Mouse (Mus musculus): ENCODE results near the gene Cnbd2.
A peak's percentile ranks its signal among the peaks of the same experiment; 100 is the strongest.
"Not testable (repeated sequence)": the region's sequence is repeated elsewhere in the genome, so short reads cannot be mapped to it uniquely, and the experiment has no call there.

The Cnbd2 gene

DNA sequence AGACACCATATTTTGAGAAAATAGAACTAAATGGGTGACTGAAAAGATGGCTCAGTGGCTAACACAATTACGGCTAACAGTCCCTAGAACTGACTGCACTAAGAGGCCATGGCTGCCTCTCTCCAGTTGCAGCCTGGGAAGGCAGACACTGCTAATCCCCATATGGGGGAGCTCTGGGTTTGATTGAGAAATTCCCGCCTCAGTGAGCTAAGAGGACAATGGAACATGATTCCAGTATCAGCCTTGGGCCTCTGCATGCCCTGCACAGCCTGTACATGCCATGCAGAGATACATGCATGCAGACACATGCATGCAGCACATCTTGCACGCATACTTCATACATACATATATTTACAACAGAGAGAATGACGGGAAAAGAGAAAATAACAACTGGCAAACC, 69.3 kb downstream of the Cnbd2 start:
- no peak for DNase-seq (ENCODE audit: low spot score in 2 of 2)

- DNase-seq (ENCODE audit: low spot score in 2 of 2) = peak; percentile 44 to 61
These were observed 80.5 kb downstream of the Cnbd2 start for GRCm38 (mm10) chr2:156392461-156393154.

DNA sequence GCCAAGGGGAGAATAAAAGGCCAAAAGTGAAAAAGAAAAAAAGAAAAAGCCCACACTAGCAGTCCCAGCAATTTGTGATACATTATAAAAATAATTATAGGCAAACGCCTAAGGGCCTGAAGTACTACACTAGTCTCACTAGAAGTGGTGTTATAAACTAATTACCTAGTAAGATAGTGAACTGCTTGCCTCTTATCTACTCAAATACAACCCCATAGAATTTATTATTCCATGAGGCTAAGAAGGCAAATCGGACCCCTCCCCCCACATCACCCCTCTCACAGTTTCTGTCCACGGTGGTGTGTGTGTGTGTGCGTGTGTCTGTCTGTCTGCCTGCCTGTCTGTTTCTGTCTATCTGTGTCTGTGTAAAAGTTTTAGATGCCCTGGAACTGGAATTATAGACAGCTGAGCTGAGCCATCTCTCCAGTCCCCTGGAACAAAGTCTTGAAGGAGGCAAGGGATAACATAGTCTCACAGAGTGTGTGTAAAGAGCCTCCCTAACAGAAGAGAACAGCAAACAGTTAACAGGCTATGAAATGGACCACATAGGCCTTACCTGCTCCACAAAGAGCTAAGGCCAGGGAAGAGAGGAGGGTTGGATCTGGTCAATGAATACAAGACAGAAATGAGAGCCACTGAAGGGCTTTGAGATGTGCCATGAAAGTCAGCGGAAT, 81.2 kb downstream of the Cnbd2 start:
- DNase-seq (ENCODE audit: low spot score in 2 of 2) = no peak

- DNase-seq (ENCODE audit: low spot score in 2 of 2) = no peak
These were observed 82.2 kb downstream of the Cnbd2 start for GRCm38 (mm10) chr2:156394282-156394681.

- no peak for DNase-seq (ENCODE audit: low spot score in 2 of 2)
These were observed 84.0 kb downstream of the Cnbd2 start for GRCm38 (mm10) chr2:156396096-156396495.

DNA sequence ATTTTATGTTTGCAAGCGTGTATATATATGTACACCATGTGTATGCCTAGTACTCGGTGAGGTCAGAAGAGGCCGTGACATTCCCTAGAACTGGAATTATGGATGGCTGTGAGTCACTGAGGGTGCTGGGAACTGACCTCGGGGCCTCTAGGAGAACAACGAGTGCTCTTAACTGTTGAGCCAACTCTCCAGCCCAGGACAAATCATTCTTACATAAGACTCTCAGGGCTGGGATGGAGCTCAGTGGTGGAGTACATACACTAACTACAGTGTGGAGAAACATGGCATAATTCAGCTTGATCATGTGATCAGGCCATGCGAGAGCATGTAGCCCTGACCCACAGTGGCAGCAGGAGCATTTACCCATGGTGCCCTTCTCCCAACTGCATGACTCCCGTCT, 85.9 kb downstream of the Cnbd2 start:
- no peak for DNase-seq (ENCODE audit: low spot score in 2 of 2)

GRCm38 (mm10) chr2:156399485-156399884, 87.4 kb downstream of the Cnbd2 start:
- no peak for DNase-seq (ENCODE audit: low spot score in 2 of 2)

DNA sequence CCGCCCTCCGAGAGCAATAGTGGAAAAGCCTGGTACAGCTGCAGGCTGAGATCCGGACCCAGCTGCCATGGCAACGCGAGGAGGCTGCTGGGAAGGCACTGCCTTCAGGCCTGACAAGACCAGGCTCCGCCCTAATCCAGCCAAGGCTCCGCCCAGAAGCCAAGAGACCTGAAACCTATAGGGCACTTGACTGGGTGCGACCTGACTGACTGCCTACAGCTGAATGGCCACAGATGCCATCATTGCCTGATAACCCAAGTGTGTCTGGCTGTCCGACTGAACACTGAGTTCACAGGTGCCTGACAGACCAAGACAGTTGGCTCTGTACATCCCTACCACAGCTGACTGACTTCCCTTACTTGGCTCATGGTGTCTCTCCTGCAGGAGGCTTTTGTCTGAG, 89.2 kb downstream of the Cnbd2 start:
- no peak for DNase-seq (ENCODE audit: low spot score in 2 of 2)

- no peak for DNase-seq (ENCODE audit: low spot score in 2 of 2)
These were observed 89.9 kb downstream of the Cnbd2 start for GRCm38 (mm10) chr2:156402036-156402435.

GRCm38 (mm10) chr2:156406987-156407386, 94.9 kb downstream of the Cnbd2 start:
- no peak for DNase-seq (ENCODE audit: low spot score in 2 of 2)

DNA sequence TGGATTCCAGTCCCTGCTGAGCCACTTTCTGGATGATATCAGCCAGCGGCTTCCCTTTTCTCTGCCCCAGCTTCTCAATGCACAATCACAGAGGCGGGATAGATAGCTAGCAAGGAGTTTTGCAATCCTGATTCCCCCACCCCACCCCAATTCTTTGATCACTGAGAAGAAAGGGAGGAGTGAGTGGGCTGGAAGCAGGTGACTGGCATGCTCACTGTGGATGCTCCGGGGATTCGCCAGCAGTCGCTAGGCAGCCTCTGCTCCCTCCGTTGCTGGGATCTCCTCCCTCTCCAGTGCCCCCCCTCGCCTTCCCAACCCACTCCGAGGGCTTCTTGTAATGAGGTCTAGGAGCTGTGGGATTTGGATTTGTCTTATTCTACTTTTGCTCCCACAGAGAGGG, 96.1 kb downstream of the Cnbd2 start:
- DNase-seq (ENCODE audit: low spot score in 2 of 2) = no peak

GRCm38 (mm10) chr2:156411348-156411747, 99.2 kb downstream of the Cnbd2 start:
- DNase-seq (ENCODE audit: low spot score in 2 of 2) = not testable (repeated sequence)

- no peak for DNase-seq (ENCODE audit: low spot score in 2 of 2)
These were observed 102.9 kb downstream of the Cnbd2 start for GRCm38 (mm10) chr2:156414996-156415395.

DNA sequence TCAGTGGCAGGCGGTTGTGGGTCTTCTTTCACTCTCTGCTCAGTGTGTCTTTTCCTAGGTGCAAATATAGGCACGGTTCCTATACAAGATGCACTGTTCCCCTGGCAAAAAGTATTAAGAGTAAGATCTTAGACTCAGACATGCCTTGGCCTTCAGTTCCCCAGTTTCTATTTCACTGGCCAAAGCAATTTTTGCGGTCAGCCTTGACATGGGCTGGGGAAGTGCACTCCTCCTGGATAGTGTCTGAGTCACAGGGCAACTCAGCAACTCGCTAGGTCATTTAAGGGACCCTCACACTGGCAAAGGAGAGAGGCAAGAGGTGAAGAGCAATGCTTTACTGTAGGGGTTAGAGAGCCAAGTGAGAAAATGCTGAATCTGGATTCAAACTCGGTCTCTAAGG, 103.6 kb downstream of the Cnbd2 start:
- DNase-seq (ENCODE audit: low spot score in 2 of 2) = no peak

GRCm38 (mm10) chr2:156417194-156417593, 105.1 kb downstream of the Cnbd2 start:
- DNase-seq (ENCODE audit: low spot score in 2 of 2) = no peak

DNA sequence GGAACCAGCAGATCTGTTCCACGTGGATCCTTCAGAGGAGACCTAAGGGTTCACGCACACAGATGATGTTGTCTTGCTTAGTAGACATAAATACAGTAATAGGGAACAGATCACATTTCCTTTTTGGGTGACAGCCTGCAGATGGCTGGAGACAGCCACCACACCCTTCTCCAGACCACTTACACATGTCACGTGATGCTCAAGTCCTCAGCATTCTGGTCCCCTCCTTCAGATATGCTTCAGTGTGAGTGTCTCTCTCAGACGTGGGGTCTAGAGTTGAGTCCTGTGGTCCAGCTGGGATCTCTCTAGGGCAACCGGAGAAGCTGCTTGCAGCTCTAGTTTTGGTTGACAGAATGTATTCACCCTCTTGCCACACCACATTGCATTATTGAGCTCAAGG, 106.4 kb downstream of the Cnbd2 start:
- DNase-seq (ENCODE audit: low spot score in 2 of 2) = no peak

DNA sequence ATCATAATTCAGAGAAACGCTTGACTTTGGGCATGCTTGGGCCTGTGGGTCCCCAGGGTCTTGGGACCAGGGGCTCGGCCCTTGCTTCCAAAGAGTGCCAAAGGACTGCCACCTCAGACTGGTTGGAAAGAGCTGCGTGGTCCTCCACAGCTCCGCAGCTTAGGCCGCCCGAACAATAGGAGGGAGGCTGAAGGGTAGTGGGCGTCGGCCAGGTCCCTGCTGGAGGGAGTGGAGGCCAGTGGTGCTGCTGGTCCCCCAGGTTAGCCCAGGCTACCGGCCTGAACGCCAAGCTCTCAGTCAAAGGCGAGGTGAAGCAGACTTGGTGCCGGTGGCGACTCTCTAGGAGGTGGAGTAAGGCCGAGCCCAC, 108.2 kb downstream of the Cnbd2 start:
- DNase-seq (ENCODE audit: low spot score in 2 of 2) = no peak

- DNase-seq (ENCODE audit: low spot score in 2 of 2) = no peak
These were observed 108.7 kb downstream of the Cnbd2 start, which contains the start of gene Epb41l1 for GRCm38 (mm10) chr2:156420694-156421380. Epb41l1 (plus strand) TSS chr2:156420909.

- no peak for DNase-seq (ENCODE audit: low spot score in 2 of 2)
These were observed 109.4 kb downstream of the Cnbd2 start for GRCm38 (mm10) chr2:156421381-156422110.

DNA sequence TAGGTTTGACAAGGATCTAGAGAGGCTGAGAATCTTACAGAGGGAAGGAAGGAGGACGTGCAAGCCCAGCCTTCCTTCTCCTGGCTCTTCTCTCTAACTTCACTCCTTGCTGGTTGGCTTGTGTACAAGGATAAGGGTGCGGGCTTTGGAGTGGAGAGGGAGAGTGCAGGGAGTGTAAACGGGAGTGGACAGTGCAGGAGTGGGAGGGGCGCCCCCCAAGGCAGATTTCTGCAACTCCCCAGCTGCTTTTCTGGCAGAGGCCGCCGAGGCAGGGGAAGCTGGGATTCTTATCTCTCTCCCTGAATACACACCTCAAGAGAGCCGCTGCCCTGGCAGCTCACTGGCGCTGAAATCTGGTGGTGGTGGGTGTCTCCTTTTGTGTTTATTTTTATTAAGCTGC, 110.5 kb downstream of the Cnbd2 start:
- DNase-seq (ENCODE audit: low spot score in 2 of 2) = no peak

DNA sequence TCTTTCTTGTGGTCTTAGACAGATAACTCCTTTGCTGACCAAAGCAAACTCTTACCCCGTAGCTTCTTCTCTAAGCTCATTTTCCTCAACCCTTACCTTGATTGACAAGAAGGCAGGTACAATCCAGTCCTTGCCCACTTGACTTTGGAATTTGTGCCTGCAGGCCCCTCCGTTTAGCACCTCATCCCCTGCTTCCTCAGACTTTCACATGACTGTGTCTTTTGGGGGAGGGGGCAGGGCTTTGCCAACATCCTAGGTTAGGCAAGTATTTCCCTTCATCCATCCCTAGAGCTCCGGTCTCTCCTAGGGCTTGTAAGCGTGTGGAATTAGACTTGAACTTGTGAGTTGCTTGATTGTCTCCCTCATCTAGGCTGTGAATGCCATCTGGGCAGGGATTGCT, 111.6 kb downstream of the Cnbd2 start:
- no peak for DNase-seq (ENCODE audit: low spot score in 2 of 2)
